Mouse (Mus musculus) erythroblast, embryonic 14.5 days (primary cell): ENCODE measurements around the gene Ythdf1.

Source experiments
- GATA1 ChIP-seq: IDR thresholded peaks from 2 replicates; pipeline ENCODE4 v1.6.1; 2012; ENCODE audit warnings: low read length, inconsistent platforms, mixed read lengths
- TAL1 ChIP-seq: IDR thresholded peaks from 3 replicates; pipeline ENCODE4 v1.6.1; 2012; ENCODE audit warnings: low read length, inconsistent platforms, mixed read lengths

DNA sequence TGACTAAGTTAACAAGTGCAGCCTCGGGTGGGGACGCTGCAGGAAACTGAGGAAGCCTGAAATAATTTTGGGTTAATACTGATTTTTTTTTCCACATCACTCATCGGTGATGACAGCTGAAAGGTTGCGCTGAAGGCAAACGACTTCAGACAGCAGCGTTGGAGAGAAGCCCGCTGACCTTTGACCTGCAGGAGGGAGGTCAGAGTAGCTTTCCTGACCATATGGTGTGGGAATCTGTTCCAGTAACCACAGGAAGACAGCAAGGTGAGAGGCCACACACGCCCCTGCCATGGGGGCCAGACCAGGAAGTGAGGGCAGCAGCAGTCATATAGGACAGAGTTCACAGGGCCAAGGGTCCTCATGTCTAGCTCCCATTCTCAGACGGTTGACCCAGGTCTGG is 39.5 kb downstream of the Ythdf1 start:
- no peak for TF ChIP-seq TAL1
- no peak for TF ChIP-seq GATA1
